Mouse (Mus musculus) spleen, adult 2 months (tissue): ENCODE measurements around the gene Etl4.

ENCODE experiments used
- CTCF ChIP-seq: fragments of 200-500 bp; IDR thresholded peaks from 2 replicates; pipeline ENCODE4 v1.5.1; 2011; ENCODE audit warnings: mild to moderate bottlenecking, inconsistent platforms; ENCODE audit not compliant: insufficient read depth, insufficient read length, insufficient replicate concordance; ENCODE audit errors: extremely low read depth
- POLR2A ChIP-seq: fragments of 200-500 bp; IDR thresholded peaks from 2 replicates; pipeline ENCODE4 v1.6.1; 2011; ENCODE audit warnings: low read depth, low read length, inconsistent platforms

GRCm38 (mm10) chr2:20638604-20639003 lies 729.0 kb downstream of the Etl4 start:
- TF ChIP-seq CTCF (no peak), POLR2A (no peak)
